Mouse (Mus musculus): Measurements from ENCODE around the gene Adra2b.

Gene Adra2b

DNA sequence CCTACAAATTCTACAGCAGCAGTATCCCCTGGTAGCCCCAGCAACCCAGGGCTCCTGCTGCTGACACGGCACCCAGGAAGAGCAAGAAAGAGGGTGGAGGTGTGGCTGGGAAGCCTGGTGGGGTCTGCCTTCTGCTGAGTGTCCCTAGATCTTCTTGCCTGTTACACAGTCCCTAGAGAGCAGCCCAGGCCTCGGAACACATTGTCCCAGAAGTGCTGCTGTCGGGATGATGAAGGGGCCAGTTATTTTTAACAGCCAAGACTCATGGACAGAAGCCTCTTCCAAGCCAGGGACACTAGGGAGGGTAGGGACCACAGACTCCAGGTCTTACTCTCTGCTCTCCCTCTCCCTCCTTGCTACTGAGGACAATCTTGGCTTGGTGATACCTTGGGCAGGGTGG, 16.2 kb downstream of the Adra2b start:
- DNase-seq (ENCODE audit: low spot score in 2 of 2), result no peak

- no peak for DNase-seq (ENCODE audit: low spot score in 2 of 2)
These were observed 20.9 kb downstream of the Adra2b start for GRCm38 (mm10) chr2:127383881-127384280.

DNA sequence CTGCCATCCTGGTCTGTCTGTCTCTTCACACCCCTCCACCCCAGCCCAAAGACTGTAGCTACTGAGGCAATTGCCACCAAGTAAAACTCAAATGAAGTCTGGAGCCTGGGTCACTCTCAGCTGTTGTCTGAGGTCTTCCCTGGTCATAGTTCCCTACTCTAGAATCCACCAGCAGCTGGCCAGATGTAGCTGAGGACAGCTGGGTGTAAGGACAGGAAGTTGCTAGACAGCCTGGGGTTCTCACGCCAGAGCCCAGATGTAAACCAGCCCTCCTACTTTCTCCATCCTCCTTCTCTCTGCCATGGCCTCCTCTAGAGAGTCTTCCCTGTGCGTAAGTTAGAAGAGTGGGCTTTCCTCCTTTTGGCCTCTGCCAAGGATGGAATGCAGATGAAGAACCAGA, 24.5 kb downstream of the Adra2b start:
- no peak for DNase-seq (ENCODE audit: low spot score in 2 of 2)

- DNase-seq (ENCODE audit: low spot score in 2 of 2), result no peak
These were observed 27.3 kb downstream of the Adra2b start for GRCm38 (mm10) chr2:127390352-127390751.

GRCm38 (mm10) chr2:127390846-127391245, 27.8 kb downstream of the Adra2b start:
- no peak for DNase-seq (ENCODE audit: low spot score in 2 of 2)

DNA sequence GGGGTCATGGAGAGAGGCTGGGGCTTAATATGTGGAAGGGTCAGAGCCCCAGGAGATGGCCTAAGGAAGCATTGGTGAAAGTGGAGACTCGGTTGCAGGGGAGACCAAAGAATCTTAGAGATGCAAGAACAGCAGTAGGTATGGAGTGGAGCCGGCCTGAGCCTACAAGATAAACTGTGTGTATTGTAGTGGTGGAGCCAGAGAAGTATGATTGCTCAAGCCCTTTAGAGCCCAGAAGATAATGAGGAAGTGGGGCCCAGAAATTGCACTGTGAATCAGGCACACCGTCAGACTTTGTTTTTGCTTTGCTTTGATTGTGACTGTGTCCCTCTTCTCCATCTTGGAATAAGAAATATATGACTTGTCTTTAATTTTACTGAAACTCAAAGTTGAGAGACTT, 28.3 kb downstream of the Adra2b start:
- DNase-seq (ENCODE audit: low spot score in 2 of 2), result no peak

- DNase-seq (ENCODE audit: low spot score in 2 of 2), result no peak
These were observed 31.7 kb downstream of the Adra2b start for GRCm38 (mm10) chr2:127394606-127395161.

DNA sequence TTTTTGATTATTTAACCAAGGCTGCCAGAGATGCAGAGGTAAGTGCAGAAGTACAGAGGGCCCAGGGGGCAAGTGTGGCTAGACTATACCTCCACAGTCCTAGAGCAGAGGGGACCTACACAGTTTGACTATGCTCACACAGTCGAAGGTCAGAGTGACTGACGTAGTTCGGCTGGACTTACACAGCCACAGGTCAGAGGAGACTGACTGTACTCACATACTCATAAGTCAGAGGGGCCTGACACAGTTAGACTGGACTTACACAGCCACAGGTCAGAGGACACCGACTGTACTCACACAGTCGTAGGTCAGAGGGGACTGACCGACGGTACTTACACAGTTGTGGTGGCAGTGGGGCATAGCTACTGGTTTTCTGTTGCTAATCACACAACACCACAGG, 35.7 kb downstream of the Adra2b start:
- DNase-seq (ENCODE audit: low spot score in 2 of 2), result no peak

DNA sequence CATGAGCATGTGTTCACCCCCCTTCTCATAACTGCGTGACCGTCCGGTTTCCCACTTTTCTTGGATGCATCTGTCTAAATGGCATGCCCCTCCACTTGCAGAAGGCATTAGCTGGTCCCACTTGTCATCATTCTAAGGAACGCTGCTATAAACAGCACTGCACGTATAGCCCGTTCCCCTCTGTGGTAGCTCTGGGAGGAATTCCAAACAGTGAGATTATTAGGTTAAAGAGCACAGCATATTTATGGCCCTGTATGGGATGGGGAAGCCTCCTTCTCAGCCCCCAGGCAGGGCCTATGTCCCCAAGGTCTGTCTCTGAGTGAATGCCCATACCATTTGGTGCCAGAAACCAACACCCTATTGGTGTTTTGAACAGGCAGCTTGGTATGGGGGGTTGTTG, 48.1 kb downstream of the Adra2b start:
- no peak for DNase-seq (ENCODE audit: low spot score in 2 of 2)

DNA sequence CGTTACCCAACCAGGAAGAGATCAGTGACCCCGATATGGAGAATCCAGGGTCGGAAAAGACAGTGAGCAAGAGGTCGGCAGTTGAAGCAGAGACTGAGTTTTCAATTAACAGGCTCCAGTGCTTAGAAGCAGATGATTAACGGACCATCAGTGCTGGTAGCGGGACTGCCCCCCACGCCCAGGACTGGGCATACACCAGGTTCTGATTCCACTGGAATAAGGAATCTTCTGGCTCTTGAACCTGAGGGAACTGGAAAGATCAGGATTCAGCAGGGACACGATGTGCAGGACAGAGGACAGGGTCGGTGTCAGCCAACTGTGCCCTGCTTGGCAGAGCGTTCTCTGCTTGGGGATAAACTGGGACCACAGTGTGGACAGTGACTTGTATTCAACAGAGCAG, 52.8 kb downstream of the Adra2b start:
- no peak for DNase-seq (ENCODE audit: low spot score in 2 of 2)

DNA sequence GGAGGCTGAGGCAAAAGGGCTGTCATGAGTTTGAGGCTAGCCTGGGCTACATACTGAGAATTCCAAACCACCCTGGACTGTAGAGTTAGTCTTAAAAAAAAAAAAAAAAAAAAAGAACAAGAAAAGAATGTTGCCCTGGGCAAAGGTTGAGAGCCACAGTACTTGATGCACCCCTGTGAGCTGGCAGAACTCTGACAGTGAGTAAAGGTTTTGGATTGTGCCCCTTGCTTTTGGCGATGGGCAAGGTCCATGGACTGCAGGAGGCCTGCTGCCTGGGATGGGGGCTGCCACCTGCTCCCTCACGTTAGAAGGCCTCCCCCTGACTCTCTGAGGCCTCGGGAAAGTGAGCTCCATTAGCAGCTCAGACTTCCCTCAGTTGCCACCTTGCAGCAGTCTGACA, 53.7 kb downstream of the Adra2b start:
- DNase-seq (ENCODE audit: low spot score in 2 of 2), result no peak

Data from urinary bladder, postnatal 4 days (tissue).